Mouse (Mus musculus) retina, postnatal 1 day (tissue): ENCODE measurements at regions not wholly inside any gene's neighbourhood (a gene's known extent, or its start where the extent isn't known, plus 50 kb on each side); places are given as distances from the start of the nearest gene placed in this dataset.

Experiments used
- DNase-seq: peaks from one replicate; pipeline ENCODE4 v3.0.0-alpha.2; 2012

GRCm38 (mm10) chr15:29356395-29356794 lies 816.0 kb upstream of the Ctnnd2 start:
- no peak for DNase-seq

- no peak for DNase-seq
These were observed 772.5 kb upstream of the Ctnnd2 start for GRCm38 (mm10) chr15:29399881-29400280.

DNA sequence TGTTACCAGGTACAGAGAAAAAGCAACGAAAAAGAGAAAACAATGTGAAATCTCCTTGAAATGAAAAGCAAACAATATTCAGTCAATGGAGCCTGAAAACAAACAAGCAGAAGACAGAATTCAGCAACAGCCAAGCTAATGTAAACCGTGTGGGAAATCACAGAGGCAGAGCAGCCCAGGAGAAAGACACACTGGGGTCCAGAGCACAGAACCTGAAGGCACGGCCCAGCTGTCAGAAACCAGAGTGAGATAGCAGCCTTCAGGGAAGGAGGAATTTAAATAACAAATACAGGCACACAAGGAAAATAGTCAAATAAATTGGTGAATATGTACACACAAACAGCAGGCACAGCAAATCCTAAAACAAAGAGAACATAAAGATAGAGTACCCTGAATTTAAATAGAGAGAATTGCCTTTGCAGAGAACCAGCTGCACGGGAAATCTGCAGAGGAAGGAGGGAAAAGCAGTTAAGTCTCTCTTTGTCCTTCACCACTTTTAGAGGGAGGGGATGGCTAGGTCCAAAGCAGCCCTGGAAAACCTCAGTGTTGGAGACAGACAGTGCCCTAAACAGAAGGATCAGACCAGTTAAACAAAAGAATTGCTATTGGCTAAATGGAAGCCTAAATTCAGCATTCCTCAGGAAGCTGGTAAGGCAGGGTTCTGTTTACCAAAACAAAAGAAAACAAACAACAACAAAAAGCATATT lies 739.2 kb upstream of the Ctnnd2 start:
- DNase-seq = no peak

DNA sequence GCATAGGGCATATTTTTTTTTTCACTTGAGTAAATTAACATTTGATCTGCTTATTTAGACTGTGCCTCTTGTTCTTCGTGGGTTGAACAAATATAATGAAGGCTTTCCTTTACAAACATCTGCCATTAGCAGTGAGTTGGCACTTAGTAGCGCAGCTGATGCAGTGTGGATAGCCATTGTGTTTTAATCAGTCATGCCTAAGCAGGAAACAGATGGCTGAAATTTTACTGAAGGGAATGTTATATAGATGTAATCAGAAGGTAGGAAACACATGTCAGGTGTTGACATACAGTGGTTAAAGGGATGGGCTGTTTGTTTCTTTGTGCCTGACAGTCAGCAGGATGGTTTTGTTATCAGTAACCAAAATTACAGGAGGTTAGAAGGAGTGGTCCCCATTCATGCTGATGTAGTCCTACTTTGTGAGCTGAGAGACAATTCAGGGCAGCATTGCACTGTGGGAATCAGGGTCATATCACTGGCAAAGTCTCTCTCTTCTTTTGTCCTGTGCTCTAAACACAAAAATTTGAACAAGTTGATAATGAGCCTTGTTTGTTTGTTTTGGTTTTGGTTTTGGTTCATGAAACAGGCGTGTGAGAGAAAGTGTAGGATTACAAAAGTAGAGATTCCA lies 734.6 kb upstream of the Ctnnd2 start:
- DNase-seq = peak; percentile 56

- no peak for DNase-seq
These were observed 724.5 kb upstream of the Ctnnd2 start for GRCm38 (mm10) chr15:29447876-29448275.

DNA sequence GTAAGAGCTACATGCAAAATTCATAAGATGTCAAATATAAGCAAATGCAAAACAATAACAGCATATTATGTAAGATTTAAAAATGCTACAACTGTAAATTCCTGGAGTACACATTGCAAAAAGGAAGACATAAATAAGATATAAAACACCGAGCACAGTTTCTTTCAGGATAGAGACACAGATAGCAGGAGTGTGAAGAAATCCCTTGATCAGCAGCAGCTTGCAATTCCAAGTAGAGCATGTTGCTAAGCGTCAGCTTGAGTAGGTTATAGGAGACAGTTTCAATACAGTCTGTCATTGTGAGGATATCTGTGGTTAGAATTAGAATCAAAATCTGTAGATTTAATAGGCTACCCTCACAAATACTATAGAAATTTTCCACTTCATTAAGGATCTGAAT lies 687.3 kb upstream of the Ctnnd2 start:
- DNase-seq = no peak

DNA sequence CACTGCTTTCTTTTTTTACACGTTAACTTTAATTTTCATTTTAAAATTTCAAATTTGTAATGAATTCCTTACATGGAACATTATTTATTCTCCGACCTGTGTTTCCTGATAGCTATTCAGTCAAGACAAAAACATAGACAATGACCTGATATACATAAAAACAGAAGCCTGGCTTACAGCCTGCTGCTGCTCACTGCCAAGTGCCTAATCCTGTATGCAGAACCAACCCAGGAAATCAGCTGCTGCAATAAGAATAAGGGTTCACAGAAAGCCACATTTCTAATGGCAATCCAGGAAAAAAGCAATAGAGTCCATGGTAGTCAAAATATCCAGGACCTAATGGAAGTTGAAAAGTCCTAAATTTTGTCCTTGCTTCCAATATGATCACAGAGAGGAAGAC lies 642.4 kb upstream of the Ctnnd2 start:
- no peak for DNase-seq

DNA sequence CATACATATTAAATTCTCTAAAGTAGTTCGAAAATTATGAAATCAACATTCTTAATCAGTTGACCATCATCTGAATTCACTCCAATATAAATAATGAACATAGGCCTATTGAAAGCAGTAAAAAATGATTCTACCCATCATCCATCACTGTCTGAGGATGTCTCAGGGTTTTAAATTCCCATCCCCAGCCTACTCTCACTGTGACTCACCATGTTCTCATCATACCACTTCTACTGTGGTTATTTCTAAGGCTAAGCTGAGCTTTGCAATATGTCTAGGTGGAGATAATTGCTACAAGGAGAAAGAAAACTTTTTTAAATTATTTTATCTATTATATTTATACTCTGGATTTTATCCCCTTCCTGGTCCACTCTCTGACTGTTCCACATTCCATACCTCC lies 604.0 kb upstream of the Ctnnd2 start:
- no peak for DNase-seq
